Mouse (Mus musculus) liver, postnatal 0 days (tissue): Measurements from ENCODE around the gene Vsig10. TPM values are rescaled to one million over a fixed set of nuclear protein-coding genes. Genes with fewer than 3 reads are reported as not detected.
"Not testable (repeated sequence)": the region's sequence is repeated elsewhere in the genome, so short reads cannot be mapped to it uniquely, and the experiment has no call there.

Experiments
- ATAC-seq: fragments of 200-750 bp; cut with Nextera tagmentation; 2 replicates; pipeline ENCODE4 v1.8.0; 2017; ENCODE audit warnings: mild to moderate bottlenecking, moderate library complexity
- DNase-seq: peaks from one replicate; pipeline ENCODE4 v3.0.0-alpha.2; 2016
- H3K27ac ChIP-seq: fragments of 300-500 bp; sonication (generic); 2 replicates; pipeline ENCODE4 v1.5.1; 2014; ENCODE audit warnings: antibody characterized with exemption, moderate library complexity, mild to moderate bottlenecking, low read depth
- H3K27me3 ChIP-seq: fragments of 300-500 bp; sonication (generic); 2 replicates; pipeline ENCODE4 v1.6.1; 2014; ENCODE audit warnings: low read length, control low read depth, mixed read lengths; ENCODE audit not compliant: insufficient read depth
- H3K36me3 ChIP-seq: fragments of 300-500 bp; sonication (generic); replicated peaks from 2 replicates; pipeline ENCODE4 v1.6.1; 2014; ENCODE audit warnings: mild to moderate bottlenecking, control low read depth, low read length, moderate library complexity, mixed read lengths; ENCODE audit not compliant: insufficient read depth
- H3K4me1 ChIP-seq: fragments of 300-500 bp; sonication (generic); 2 replicates; pipeline ENCODE4 v1.6.1; 2014; ENCODE audit warnings: antibody characterized with exemption, mild to moderate bottlenecking, control low read depth; ENCODE audit not compliant: insufficient read depth
- H3K4me2 ChIP-seq: fragments of 300-500 bp; sonication (generic); 2 replicates; pipeline ENCODE4 v1.6.1; 2014; ENCODE audit warnings: low read depth, mild to moderate bottlenecking, low read length, moderate library complexity, mixed read lengths
- H3K4me3 ChIP-seq: fragments of 300-500 bp; sonication (generic); 2 replicates; pipeline ENCODE4 v1.5.1; 2014; ENCODE audit warnings: low read depth, low read length
- H3K9ac ChIP-seq: fragments of 300-500 bp; sonication (generic); replicated peaks from 2 replicates; pipeline ENCODE4 v1.6.1; 2014; ENCODE audit warnings: mild to moderate bottlenecking, moderate library complexity
- H3K9me3 ChIP-seq: fragments of 300-500 bp; sonication (generic); 2 replicates; pipeline ENCODE4 v1.6.1; 2016; ENCODE audit warnings: mild to moderate bottlenecking, control low read depth, low read length, mixed read lengths
- CTCF ChIP-seq: sonication (generic); IDR thresholded peaks from 2 replicates; pipeline ENCODE4 v1.5.1; 2016; ENCODE audit warnings: antibody characterized with exemption, low read depth
- EP300 ChIP-seq: IDR thresholded peaks from 2 replicates; pipeline ENCODE4 v1.6.1; 2016; ENCODE audit warnings: antibody characterized with exemption, low read depth, mild to moderate bottlenecking
- WGBS: fragments of 180-500 bp; shearing (Covaris S2); extraction: QIAGEN DNeasy Blood & Tissue Kit; methylation state at CpG from one replicate; pipeline ENCODE4 v1.1.7; 2014; ENCODE audit not compliant: insufficient replicate concordance; 5-methylcytosine and 5-hydroxymethylcytosine counted together
- polyA plus RNA-seq: library from polyadenylated mRNA; unstranded; fragments of >200 nt; fragmentation: Nextera tagmentation; extraction: Ambion mirVana; gene quantifications from 2 replicates; pipeline ENCODE4 v1.2.1, GENCODE M21; 2015

Gene Vsig10
- polyA plus RNA-seq, 1 experiment from 2014 or later, result 2.9 TPM

DNA sequence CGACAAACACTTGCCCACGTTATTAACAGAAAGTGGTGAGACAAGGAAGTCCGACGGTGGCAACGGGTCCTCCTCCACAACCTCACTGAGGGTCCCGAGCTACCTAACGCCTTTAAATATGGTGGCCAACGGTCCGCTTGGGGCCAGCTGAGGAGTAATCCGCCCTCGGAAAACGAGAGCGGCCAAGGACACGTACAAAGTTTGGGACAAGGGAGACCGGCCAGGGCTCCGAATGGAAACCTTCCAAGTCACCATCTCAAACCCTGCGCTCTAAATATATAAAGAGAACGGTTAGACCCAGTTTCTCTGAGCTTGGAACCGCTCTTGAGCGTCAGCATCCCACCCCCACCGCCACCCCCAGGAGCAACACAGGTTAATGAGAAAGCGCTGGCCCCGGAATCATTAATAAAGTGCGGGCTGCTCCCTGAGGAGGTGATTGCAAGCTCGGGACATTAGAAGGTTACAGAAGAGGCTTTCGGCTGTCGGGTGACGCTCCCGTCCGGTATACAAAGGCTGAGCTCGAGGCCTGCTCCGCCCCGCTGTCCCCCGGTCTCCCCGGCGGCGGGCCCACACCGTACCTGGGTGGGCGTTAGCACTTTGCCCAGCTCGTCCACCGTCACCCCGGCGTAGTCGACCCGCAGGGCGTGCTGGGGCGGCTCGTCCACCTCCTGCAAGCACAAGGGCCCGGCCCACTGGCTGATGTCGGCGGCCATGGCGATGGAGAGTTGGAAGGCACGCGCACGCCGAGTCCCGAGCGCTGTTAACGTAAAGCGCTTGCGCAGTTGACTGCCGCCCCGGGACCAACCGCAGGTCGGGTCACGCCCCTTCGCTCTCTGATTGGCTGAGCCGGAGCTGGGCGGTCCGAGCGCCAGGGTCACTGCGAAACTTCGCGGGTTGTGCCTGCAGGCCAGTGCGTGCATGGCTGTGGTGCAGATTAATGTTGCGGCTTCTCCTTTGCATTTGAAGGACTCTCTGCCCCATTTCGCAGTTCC is 31.8 kb upstream of the Vsig10 start, which contains the start of gene Pebp1:
Gene Pebp1 (minus strand): TSS at position 795 of the 992 bp plus-strand sequence.
- peaks cover 15% of the 10 kb centered on the region for H3K4me1 ChIP-seq
- ATAC-seq (peak; percentile 99), DNase-seq (peak; percentile 97)
- 0 out of 2 replicates have a peak within 1 kb of the TSS, but pooled peaks have one; percentile 44 for H3K27ac ChIP-seq
- 0 out of 2 replicates have a peak, but pooled peaks cover 3% of the 10 kb centered on the region for H3K36me3 ChIP-seq
- H3K9ac ChIP-seq, result peak within 1 kb of the TSS; percentile 72
- WGBS, result 3% methylated on average over 65 of the region's 77 CpGs
- peak within 1 kb of the TSS; percentile 91 for H3K4me2 ChIP-seq
- no peaks in the 10 kb centered on the region; the same call in 1 of the 2 replicates for H3K9me3 ChIP-seq
- TF ChIP-seq EP300, result no peak
- peak within 1 kb of the TSS; percentile 63 for H3K4me3 ChIP-seq
- no peaks in the 10 kb centered on the region for H3K27me3 ChIP-seq

DNA sequence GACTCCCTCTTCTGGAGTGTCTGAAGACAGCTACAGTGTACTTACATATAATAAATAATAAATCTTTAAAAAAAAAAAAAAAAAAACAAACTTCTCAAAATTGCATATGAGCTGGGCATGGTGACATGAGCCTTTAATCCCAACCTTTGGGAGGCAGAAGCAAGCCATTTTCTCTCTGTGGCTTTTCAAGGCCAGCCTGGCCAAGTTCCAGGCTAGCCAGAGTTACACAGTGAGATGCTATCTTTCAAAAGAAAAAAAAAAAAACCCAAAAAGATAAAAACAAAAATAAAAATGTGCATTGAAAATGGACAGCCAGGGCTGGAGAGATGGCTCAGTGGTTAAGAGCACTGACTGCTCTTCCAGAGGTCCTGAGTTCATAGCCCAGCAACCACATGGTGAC is 29.2 kb upstream of the Vsig10 start:
- Histone ChIP-seq H3K4me3 (no peak overlapping the region), H3K9me3 (no peaks in the 10 kb centered on the region; the same call in 1 of the 2 replicates), H3K9ac (no peak overlapping the region), H3K4me1 (peaks cover 15% of the 10 kb centered on the region), H3K27me3 (no peaks in the 10 kb centered on the region), H3K27ac (no peak overlapping the region), H3K36me3 (no peaks in the 10 kb centered on the region), H3K4me2 (no peak overlapping the region)
- ATAC-seq (no peak), DNase-seq (no peak)
- TF ChIP-seq CTCF (no peak), EP300 (no peak)

DNA sequence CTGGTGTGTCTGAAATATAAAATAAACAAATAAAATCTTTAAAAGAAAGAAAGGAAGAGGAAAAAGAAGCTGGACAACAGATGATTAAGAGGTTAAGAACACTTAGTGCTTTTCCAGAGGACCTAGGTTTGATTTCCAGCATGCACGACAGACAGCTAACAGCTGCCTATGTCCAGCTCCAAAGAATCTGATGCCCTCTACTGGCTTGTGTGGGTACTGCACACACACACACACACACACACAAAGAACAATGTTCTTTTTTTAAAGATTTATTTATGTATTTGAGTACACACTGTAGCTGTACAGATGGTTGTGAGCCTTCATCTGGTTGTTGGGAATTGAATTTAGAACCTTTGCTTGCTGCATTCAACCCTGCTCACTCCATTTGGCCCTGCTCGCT is 28.8 kb upstream of the Vsig10 start:
- no peak overlapping the region for H3K4me2 ChIP-seq
- TF ChIP-seq EP300 (no peak), CTCF (peak; percentile 42)
- DNase-seq (no peak), ATAC-seq (no peak)
- no peak overlapping the region for H3K4me3 ChIP-seq
- H3K9me3 ChIP-seq, result no peaks in the 10 kb centered on the region; the same call in 1 of the 2 replicates
- H3K9ac ChIP-seq, result no peak overlapping the region
- H3K27me3 ChIP-seq, result no peaks in the 10 kb centered on the region
- peaks cover 15% of the 10 kb centered on the region for H3K4me1 ChIP-seq
- 86% methylated on average over 2 of the region's 2 CpGs for WGBS
- no peak overlapping the region for H3K27ac ChIP-seq
- no peaks in the 10 kb centered on the region for H3K36me3 ChIP-seq

DNA sequence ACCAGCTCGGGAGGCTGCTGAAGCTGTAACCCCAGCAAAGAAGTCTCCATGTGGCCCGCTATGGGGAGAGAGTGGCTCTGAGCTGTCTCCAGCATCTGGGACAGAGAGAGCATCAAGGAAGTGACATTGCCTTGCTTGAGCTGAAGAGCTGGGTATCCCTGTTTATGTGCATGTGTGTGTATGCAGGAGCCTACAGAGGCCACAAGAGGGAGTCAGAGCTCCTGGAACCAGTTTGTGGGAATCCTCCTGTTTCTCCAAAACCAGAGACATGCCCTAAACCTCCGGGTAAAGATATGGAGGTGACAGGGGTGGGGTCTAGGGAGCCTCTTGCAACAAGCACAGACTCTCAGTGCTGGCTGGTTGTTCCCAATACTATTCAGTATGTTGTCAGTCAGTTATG is 27.6 kb upstream of the Vsig10 start:
- TF ChIP-seq EP300 (no peak), CTCF (peak; percentile 35)
- DNase-seq, result no peak
- Histone ChIP-seq H3K4me3 (no peak overlapping the region), H3K36me3 (no peaks in the 10 kb centered on the region), H3K4me1 (peaks cover 14% of the 10 kb centered on the region), H3K27me3 (no peaks in the 10 kb centered on the region), H3K27ac (no peak overlapping the region), H3K4me2 (no peak overlapping the region), H3K9me3 (no peaks in the 10 kb centered on the region; the same call in 1 of the 2 replicates), H3K9ac (no peak overlapping the region)
- no peak for ATAC-seq
- WGBS, result 82% methylated on average over 3 of the region's 3 CpGs

DNA sequence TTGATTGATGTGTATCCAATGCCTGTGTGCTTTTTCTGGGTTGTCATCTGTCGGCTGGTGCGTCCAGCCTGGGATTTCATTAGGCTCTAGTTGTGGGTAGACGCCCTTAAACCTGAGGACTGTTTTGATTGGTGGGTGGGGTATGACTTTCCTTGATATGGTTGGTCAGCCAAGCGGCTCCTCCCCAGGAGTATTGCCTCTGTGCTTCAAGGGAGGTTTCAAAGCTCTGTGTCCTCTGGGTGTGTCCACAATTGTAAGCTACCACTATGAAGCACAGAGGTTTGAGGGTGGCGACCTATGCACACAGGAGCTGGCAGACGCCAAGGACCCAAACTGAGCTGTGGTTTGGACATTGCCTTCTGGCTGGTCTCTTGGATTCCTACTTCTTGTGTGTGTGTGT is 26.3 kb upstream of the Vsig10 start:
- ATAC-seq, result 0 out of 2 replicates have a peak, but pooled peaks have one; percentile 26
- H3K4me1 ChIP-seq, result peaks cover 8% of the 10 kb centered on the region
- H3K27ac ChIP-seq, result no peak overlapping the region
- H3K36me3 ChIP-seq, result no peaks in the 10 kb centered on the region
- no peaks in the 10 kb centered on the region for H3K27me3 ChIP-seq
- WGBS, result 59% methylated on average over 6 of the region's 6 CpGs
- no peak for DNase-seq
- H3K9ac ChIP-seq, result no peak overlapping the region
- no peak overlapping the region for H3K4me3 ChIP-seq
- H3K9me3 ChIP-seq, result no peaks in the 10 kb centered on the region; the same call in 1 of the 2 replicates
- TF ChIP-seq EP300 (no peak), CTCF (no peak)
- H3K4me2 ChIP-seq, result no peak overlapping the region

DNA sequence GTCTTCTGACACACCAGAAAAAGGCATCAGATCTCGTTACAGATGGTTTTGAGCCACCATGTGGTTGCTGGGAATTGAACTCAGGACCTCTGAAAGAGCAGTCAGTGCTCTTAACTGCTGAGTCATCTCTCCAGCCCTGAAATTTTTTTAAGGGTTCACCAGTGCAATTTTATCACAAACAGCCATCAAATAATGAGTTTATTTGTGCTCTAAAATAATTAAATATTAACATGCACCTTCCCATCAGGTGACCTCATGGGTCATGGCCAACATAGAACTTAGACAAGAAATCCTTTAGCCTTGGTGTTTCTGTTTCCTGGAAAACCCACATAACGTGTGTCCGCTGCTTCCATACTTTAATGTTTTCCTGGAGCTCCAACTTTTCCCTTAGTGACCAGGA is 25.1 kb upstream of the Vsig10 start:
- 85% methylated on average over 3 of the region's 3 CpGs for WGBS
- not testable (repeated sequence) for H3K27ac ChIP-seq, H3K9me3 ChIP-seq, H3K4me2 ChIP-seq, H3K4me1 ChIP-seq, H3K27me3 ChIP-seq, ATAC-seq, H3K36me3 ChIP-seq, DNase-seq, H3K9ac ChIP-seq, H3K4me3 ChIP-seq
